Mouse (Mus musculus) embryonic stem cell, embryonic (primary cell): ENCODE results near the gene Vmn1r210.
"Not testable (repeated sequence)": the region's sequence is repeated elsewhere in the genome, so short reads cannot be mapped to it uniquely, and the experiment has no call there.

Experiments used
- CTCF ChIA-PET, 4 experiments: fragments of 300-600 bp in 2 of 4; fragments of 350-600 bp in 2 of 4; sonication (Branson Sonifier 250); formaldehyde crosslinking; loops; one replicate each; lab custom pipeline; 2022; ENCODE audit warnings: inconsistent platforms in 2 of 4; lab: Charles Lee
- POLR2A ChIA-PET, 4 experiments: fragments of 300-600 bp in 2 of 4; fragments of 350-600 bp in 2 of 4; sonication (Branson Sonifier 250); formaldehyde crosslinking; loops; one replicate each; lab custom pipeline; 2022; ENCODE audit warnings: antibody characterized with exemption in 4 of 4, inconsistent platforms in 1 of 4; lab: Charles Lee

Gene Vmn1r210

GRCm38 (mm10) chr13:22831248-22831647, at the start of gene Vmn1r210:
Vmn1r210 (minus strand) TSS chr13:22831348.
- CTCF ChIA-PET: no interaction called here
- POLR2A ChIA-PET: no interaction called here

- ChIA-PET CTCF (interaction anchor here in 3 of 4 experiments (0.6 to 1.1 kb wide), 6 partner anchors 131 to 1006 kb away, joined by 3 to 11 read pairs (median 4); no protein-coding TSS in a partner anchor), POLR2A (interaction anchor here in 2 of 4 experiments (1.1 to 1.2 kb wide), 2 partner anchors 33 to 35 kb away, joined by 3 read pairs; no protein-coding TSS in a partner anchor)
Measured at GRCm38 (mm10) chr13:22879257-22879656, 48.1 kb upstream of the Vmn1r210 start.

GRCm38 (mm10) chr13:22857461-22857860, 26.3 kb upstream of the Vmn1r210 start, which contains the start of gene Vmn1r211:
Vmn1r211 (minus strand) TSS chr13:22857561.
- CTCF ChIA-PET: no interaction called here
- POLR2A ChIA-PET: no interaction called here

- CTCF ChIA-PET: no interaction called here
- POLR2A ChIA-PET: no interaction called here
Measured at GRCm38 (mm10) chr13:22854760-22855159, 23.6 kb upstream of the Vmn1r210 start.

GRCm38 (mm10) chr13:22846798-22847197, 15.7 kb upstream of the Vmn1r210 start:
- ChIA-PET CTCF (no interaction called here), POLR2A (interaction anchor here in 1 of 4 experiments (1.1 kb wide), 1 partner anchor 33 kb away, joined by 3 read pairs; no protein-coding TSS in a partner anchor)

GRCm38 (mm10) chr13:22844304-22844703, 13.2 kb upstream of the Vmn1r210 start:
- POLR2A ChIA-PET: interaction anchor here in 2 of 4 experiments (0.6 to 1.1 kb wide), 2 partner anchors 35 to 193 kb away, joined by 3 to 9 read pairs; no protein-coding TSS in a partner anchor
- CTCF ChIA-PET: not testable (repeated sequence)

GRCm38 (mm10) chr13:22829395-22829794, 1.8 kb downstream of the Vmn1r210 start:
- CTCF ChIA-PET: not testable (repeated sequence)
- POLR2A ChIA-PET: interaction anchor here in 2 of 4 experiments (0.6 kb wide), 2 partner anchors 228 to 308 kb away, joined by 3 read pairs; no protein-coding TSS in a partner anchor

- CTCF ChIA-PET, POLR2A ChIA-PET: not testable (repeated sequence)
Measured at GRCm38 (mm10) chr13:22821601-22822000, 9.5 kb downstream of the Vmn1r210 start.

GRCm38 (mm10) chr13:22809582-22809981, 21.6 kb downstream of the Vmn1r210 start, which contains the start of gene Vmn1r209:
Vmn1r209 (minus strand) TSS chr13:22809682.
- CTCF ChIA-PET, POLR2A ChIA-PET: not testable (repeated sequence)

GRCm38 (mm10) chr13:22788096-22788495, 43.1 kb downstream of the Vmn1r210 start:
- CTCF ChIA-PET, POLR2A ChIA-PET: not testable (repeated sequence)

GRCm38 (mm10) chr13:22784159-22784558, 47.0 kb downstream of the Vmn1r210 start:
- POLR2A ChIA-PET, CTCF ChIA-PET: not testable (repeated sequence)

- CTCF ChIA-PET, POLR2A ChIA-PET: not testable (repeated sequence)
Measured at GRCm38 (mm10) chr13:22777300-22777699, 53.8 kb downstream of the Vmn1r210 start, which contains the start of gene Vmn1r208. Vmn1r208 (minus strand) TSS chr13:22777400.
